Mouse (Mus musculus): ENCODE results near the gene Hcst. TPM values are rescaled to one million over a fixed set of nuclear protein-coding genes. Genes with fewer than 3 reads are reported as not detected.

The Hcst gene
- polyA plus RNA-seq, 1 experiment from 2014 or later, result 7.8 TPM

- no peak overlapping the region for H3K9ac ChIP-seq (ENCODE audit: low read depth, low read length)
- 68% methylated on average over 13 of the region's 13 CpGs for WGBS (ENCODE audit: insufficient replicate concordance)
- H3K27me3 ChIP-seq (ENCODE audit: control insufficient read depth, insufficient read depth, low read depth, low read length), result peaks cover 17% of the 10 kb centered on the region
These were observed 20.1 kb upstream of the Hcst start for GRCm38 (mm10) chr7:30439734-30440133.

GRCm38 (mm10) chr7:30436879-30437278 lies 17.2 kb upstream of the Hcst start:
- H3K4me3 ChIP-seq (ENCODE audit: low read depth, low read length), result no peak overlapping the region
- no peak overlapping the region for H3K4me2 ChIP-seq (ENCODE audit: low read depth, low read length)
- no peak overlapping the region for H3K27ac ChIP-seq (ENCODE audit: low read length)
- no peaks in the 10 kb centered on the region for H3K4me1 ChIP-seq (ENCODE audit: control insufficient read depth, low read depth, low read length)
- H3K27me3 ChIP-seq (ENCODE audit: control insufficient read depth, insufficient read depth, low read depth, low read length), result peaks cover 5% of the 10 kb centered on the region; the same call in 1 of the 2 replicates
- no peaks in the 10 kb centered on the region for H3K9me3 ChIP-seq (replicated peaks; ENCODE audit: control insufficient read depth, low read length)
- 18% methylated on average over 10 of the region's 10 CpGs for WGBS (ENCODE audit: insufficient replicate concordance)
- H3K36me3 ChIP-seq (ENCODE audit: control insufficient read depth, insufficient read depth), result no peaks in the 10 kb centered on the region
- H3K9ac ChIP-seq (ENCODE audit: low read depth, low read length), result no peak overlapping the region
- ATAC-seq (ENCODE audit: low read depth), result no peak

More at GRCm38 (mm10) chr7:30439734-30440133, 20.1 kb upstream of the Hcst start:
- no peak overlapping the region for H3K4me3 ChIP-seq (ENCODE audit: low read depth, low read length)
- H3K27ac ChIP-seq (ENCODE audit: low read length), result no peak overlapping the region
- H3K36me3 ChIP-seq (ENCODE audit: control insufficient read depth, insufficient read depth), result no peaks in the 10 kb centered on the region
- no peak for ATAC-seq (ENCODE audit: low read depth)
- H3K4me2 ChIP-seq (ENCODE audit: low read depth, low read length), result no peak overlapping the region
- H3K4me1 ChIP-seq (ENCODE audit: control insufficient read depth, low read depth, low read length), result peaks cover 8% of the 10 kb centered on the region
- no peaks in the 10 kb centered on the region for H3K9me3 ChIP-seq (replicated peaks; ENCODE audit: control insufficient read depth, low read length)

- H3K27me3 ChIP-seq (ENCODE audit: control insufficient read depth, insufficient read depth, low read depth, low read length), result peaks cover 5% of the 10 kb centered on the region; the same call in 1 of the 2 replicates
These were observed 15.5 kb upstream of the Hcst start for GRCm38 (mm10) chr7:30435156-30435555.

GRCm38 (mm10) chr7:30434701-30435100 lies 15.0 kb upstream of the Hcst start:
- WGBS (ENCODE audit: insufficient replicate concordance), result 47% methylated on average over 10 of the region's 10 CpGs
- no peaks in the 10 kb centered on the region for H3K4me1 ChIP-seq (ENCODE audit: control insufficient read depth, low read depth, low read length)
- no peaks in the 10 kb centered on the region for H3K9me3 ChIP-seq (replicated peaks; ENCODE audit: control insufficient read depth, low read length)
- H3K36me3 ChIP-seq (ENCODE audit: control insufficient read depth, insufficient read depth), result no peaks in the 10 kb centered on the region
- no peak overlapping the region for H3K9ac ChIP-seq (ENCODE audit: low read depth, low read length)
- H3K4me2 ChIP-seq (ENCODE audit: low read depth, low read length), result no peak overlapping the region
- H3K27me3 ChIP-seq (ENCODE audit: control insufficient read depth, insufficient read depth, low read depth, low read length), result peaks cover 5% of the 10 kb centered on the region; the same call in 1 of the 2 replicates
- no peak overlapping the region for H3K4me3 ChIP-seq (ENCODE audit: low read depth, low read length)
- H3K27ac ChIP-seq (ENCODE audit: low read length), result no peak overlapping the region
- ATAC-seq (ENCODE audit: low read depth), result no peak

More at GRCm38 (mm10) chr7:30435156-30435555, 15.5 kb upstream of the Hcst start:
- H3K4me3 ChIP-seq (ENCODE audit: low read depth, low read length), result no peak overlapping the region
- H3K36me3 ChIP-seq (ENCODE audit: control insufficient read depth, insufficient read depth), result no peaks in the 10 kb centered on the region
- no peak for ATAC-seq (ENCODE audit: low read depth)
- H3K9ac ChIP-seq (ENCODE audit: low read depth, low read length), result no peak overlapping the region
- H3K4me1 ChIP-seq (ENCODE audit: control insufficient read depth, low read depth, low read length), result no peaks in the 10 kb centered on the region
- no peak overlapping the region for H3K27ac ChIP-seq (ENCODE audit: low read length)
- no peak overlapping the region for H3K4me2 ChIP-seq (ENCODE audit: low read depth, low read length)
- H3K9me3 ChIP-seq (replicated peaks; ENCODE audit: control insufficient read depth, low read length), result no peaks in the 10 kb centered on the region
- WGBS (ENCODE audit: insufficient replicate concordance), result 30% methylated on average over 9 of the region's 9 CpGs

- no peak overlapping the region for H3K27ac ChIP-seq (ENCODE audit: low read length)
- H3K36me3 ChIP-seq (ENCODE audit: control insufficient read depth, insufficient read depth), result no peaks in the 10 kb centered on the region
- ATAC-seq (ENCODE audit: low read depth), result no peak
- no peak overlapping the region for H3K4me2 ChIP-seq (ENCODE audit: low read depth, low read length)
- no peaks in the 10 kb centered on the region for H3K4me1 ChIP-seq (ENCODE audit: control insufficient read depth, low read depth, low read length)
- H3K27me3 ChIP-seq (ENCODE audit: control insufficient read depth, insufficient read depth, low read depth, low read length), result peaks cover 5% of the 10 kb centered on the region; the same call in 1 of the 2 replicates
- no peak overlapping the region for H3K9ac ChIP-seq (ENCODE audit: low read depth, low read length)
- WGBS (ENCODE audit: insufficient replicate concordance), result 0% methylated on average over 10 of the region's 10 CpGs
- H3K9me3 ChIP-seq (replicated peaks; ENCODE audit: control insufficient read depth, low read length), result no peaks in the 10 kb centered on the region
- H3K4me3 ChIP-seq (ENCODE audit: low read depth, low read length), result no peak overlapping the region
These were observed 14.6 kb upstream of the Hcst start for GRCm38 (mm10) chr7:30434238-30434637.

GRCm38 (mm10) chr7:30431793-30432192 lies 12.1 kb upstream of the Hcst start:
- Histone ChIP-seq H3K27me3 (ENCODE audit: control insufficient read depth, insufficient read depth, low read depth, low read length) (peaks cover 3% of the 10 kb centered on the region; the same call in 1 of the 2 replicates), H3K4me2 (ENCODE audit: low read depth, low read length) (no peak overlapping the region), H3K4me3 (ENCODE audit: low read depth, low read length) (no peak overlapping the region), H3K27ac (ENCODE audit: low read length) (no peak overlapping the region), H3K9ac (ENCODE audit: low read depth, low read length) (no peak overlapping the region), H3K9me3 (replicated peaks; ENCODE audit: control insufficient read depth, low read length) (no peaks in the 10 kb centered on the region), H3K36me3 (ENCODE audit: control insufficient read depth, insufficient read depth) (no peaks in the 10 kb centered on the region), H3K4me1 (ENCODE audit: control insufficient read depth, low read depth, low read length) (no peaks in the 10 kb centered on the region)
- WGBS (ENCODE audit: insufficient replicate concordance), result 8% methylated on average over 3 of the region's 3 CpGs
- ATAC-seq (ENCODE audit: low read depth), result no peak

GRCm38 (mm10) chr7:30430191-30430590 lies 10.5 kb upstream of the Hcst start:
- no peaks in the 10 kb centered on the region for H3K27me3 ChIP-seq (ENCODE audit: control insufficient read depth, insufficient read depth, low read depth, low read length)
- no peak for ATAC-seq (ENCODE audit: low read depth)
- no peaks in the 10 kb centered on the region for H3K9me3 ChIP-seq (replicated peaks; ENCODE audit: control insufficient read depth, low read length)
- H3K4me3 ChIP-seq (ENCODE audit: low read depth, low read length), result no peak overlapping the region
- 23% methylated on average over 2 of the region's 2 CpGs for WGBS (ENCODE audit: insufficient replicate concordance)
- no peaks in the 10 kb centered on the region for H3K36me3 ChIP-seq (ENCODE audit: control insufficient read depth, insufficient read depth)
- no peak overlapping the region for H3K4me2 ChIP-seq (ENCODE audit: low read depth, low read length)
- H3K9ac ChIP-seq (ENCODE audit: low read depth, low read length), result no peak overlapping the region
- H3K4me1 ChIP-seq (ENCODE audit: control insufficient read depth, low read depth, low read length), result no peaks in the 10 kb centered on the region
- no peak overlapping the region for H3K27ac ChIP-seq (ENCODE audit: low read length)

- Histone ChIP-seq H3K9ac (ENCODE audit: low read depth, low read length) (no peak overlapping the region), H3K36me3 (ENCODE audit: control insufficient read depth, insufficient read depth) (no peaks in the 10 kb centered on the region), H3K4me2 (ENCODE audit: low read depth, low read length) (no peak overlapping the region), H3K4me1 (ENCODE audit: control insufficient read depth, low read depth, low read length) (no peaks in the 10 kb centered on the region), H3K27ac (ENCODE audit: low read length) (no peak overlapping the region), H3K27me3 (ENCODE audit: control insufficient read depth, insufficient read depth, low read depth, low read length) (no peaks in the 10 kb centered on the region), H3K9me3 (replicated peaks; ENCODE audit: control insufficient read depth, low read length) (no peaks in the 10 kb centered on the region), H3K4me3 (ENCODE audit: low read depth, low read length) (no peak overlapping the region)
- no peak for ATAC-seq (ENCODE audit: low read depth)
These were observed 9.7 kb upstream of the Hcst start for GRCm38 (mm10) chr7:30429327-30429726.

- H3K4me2 ChIP-seq (ENCODE audit: low read depth, low read length), result peak overlapping the region; percentile 87
- WGBS (ENCODE audit: insufficient replicate concordance), result 12% methylated on average over 23 of the region's 23 CpGs
- H3K27me3 ChIP-seq (ENCODE audit: control insufficient read depth, insufficient read depth, low read depth, low read length), result peaks cover 3% of the 10 kb centered on the region; the same call in 1 of the 2 replicates
- H3K9ac ChIP-seq (ENCODE audit: low read depth, low read length), result peak overlapping the region; percentile 15; the same call in 1 of the 2 replicates
- peak overlapping the region; percentile 64 for H3K27ac ChIP-seq (ENCODE audit: low read length)
- peak overlapping the region; percentile 64 for H3K4me3 ChIP-seq (ENCODE audit: low read depth, low read length)
- no peaks in the 10 kb centered on the region for H3K36me3 ChIP-seq (ENCODE audit: control insufficient read depth, insufficient read depth)
- H3K9me3 ChIP-seq (replicated peaks; ENCODE audit: control insufficient read depth, low read length), result no peaks in the 10 kb centered on the region
- peaks cover 15% of the 10 kb centered on the region for H3K4me1 ChIP-seq (ENCODE audit: control insufficient read depth, low read depth, low read length)
- ATAC-seq (ENCODE audit: low read depth), result no peak
These were observed 3.5 kb upstream of the Hcst start for GRCm38 (mm10) chr7:30423071-30423641.
